Mouse (Mus musculus): ENCODE results near the gene Lao1.
"Not testable (repeated sequence)": the region's sequence is repeated elsewhere in the genome, so short reads cannot be mapped to it uniquely, and the experiment has no call there.

Gene Lao1

DNA sequence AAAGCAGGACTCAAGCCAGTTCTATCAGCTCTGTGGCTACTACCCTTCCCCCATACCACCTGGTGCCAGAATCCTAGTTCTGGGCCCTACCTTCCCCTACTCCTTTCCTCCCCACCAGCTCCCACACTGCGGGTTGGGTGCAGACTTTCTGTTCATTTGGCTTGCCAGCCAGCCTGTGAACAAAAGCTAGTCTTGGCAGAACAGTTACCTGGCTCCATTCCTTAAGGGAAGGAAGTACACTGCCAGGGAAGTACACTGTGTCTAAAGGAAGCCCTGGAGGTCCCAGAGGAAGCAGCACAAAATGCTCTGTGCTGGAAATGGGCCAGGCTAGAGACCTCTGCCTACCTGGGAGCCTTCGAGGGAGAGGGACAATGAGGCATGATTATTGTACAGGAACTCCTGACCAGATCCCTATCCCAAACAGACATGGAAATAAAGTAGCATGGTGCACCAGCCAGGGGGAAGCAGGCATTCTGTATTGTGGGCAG, at the start of gene Lao1:
Gene Lao1 (plus strand): TSS at position 438 of the 488 bp plus-strand sequence.
- DNase-seq (ENCODE audit: low spot score in 2 of 2) = no peak

GRCm38 (mm10) chr4:118917365-118917764, 44.0 kb upstream of the Lao1 start, which contains the start of gene Olfr1329:
Gene Olfr1329 (minus strand): TSS chr4:118917465.
- not testable (repeated sequence) for DNase-seq (ENCODE audit: low spot score in 2 of 2)

DNA sequence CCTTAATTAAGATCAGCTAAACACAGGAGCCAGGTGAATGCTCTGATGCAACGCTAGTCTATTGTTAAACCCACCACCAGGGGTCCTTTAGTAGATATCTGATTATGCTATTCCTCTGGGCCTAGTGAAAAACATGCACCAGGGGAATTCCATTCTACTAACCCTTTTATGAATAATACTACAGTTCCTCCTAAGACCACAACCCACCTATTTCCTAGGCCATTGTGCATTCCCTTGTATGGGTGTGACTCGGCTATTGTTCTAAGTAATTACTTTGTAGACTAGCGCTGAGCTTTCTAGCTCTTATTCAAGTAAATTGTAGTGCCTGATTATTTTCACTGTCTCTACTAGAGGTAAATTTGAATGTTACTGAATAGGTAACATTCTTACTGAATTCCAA, 30.1 kb upstream of the Lao1 start:
- DNase-seq (ENCODE audit: low spot score in 2 of 2) = not testable (repeated sequence)

DNA sequence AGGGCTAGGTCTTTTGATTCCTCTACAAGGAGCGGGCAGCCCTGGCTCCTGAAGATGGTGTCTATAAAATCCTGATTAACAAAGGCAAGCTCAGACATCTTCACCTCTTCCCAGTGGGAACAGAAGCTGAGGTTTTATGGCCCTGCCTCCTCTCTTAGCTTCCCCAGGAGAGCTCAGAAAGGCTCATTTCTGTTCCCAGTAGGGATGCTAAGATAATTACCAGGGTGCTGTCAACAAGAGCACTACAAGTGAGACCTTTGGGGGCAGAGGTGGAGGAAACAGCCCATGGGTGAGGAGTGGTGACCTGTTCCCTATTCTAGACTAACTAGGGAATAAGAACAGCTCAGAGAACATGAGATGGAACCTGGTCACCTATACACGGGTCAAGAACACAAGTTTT, 22.9 kb upstream of the Lao1 start, which contains the start of gene Olfr1328:
Gene Olfr1328 (minus strand): TSS at position 101 of the 400 bp plus-strand sequence.
- DNase-seq (ENCODE audit: low spot score in 2 of 2) = no peak

DNA sequence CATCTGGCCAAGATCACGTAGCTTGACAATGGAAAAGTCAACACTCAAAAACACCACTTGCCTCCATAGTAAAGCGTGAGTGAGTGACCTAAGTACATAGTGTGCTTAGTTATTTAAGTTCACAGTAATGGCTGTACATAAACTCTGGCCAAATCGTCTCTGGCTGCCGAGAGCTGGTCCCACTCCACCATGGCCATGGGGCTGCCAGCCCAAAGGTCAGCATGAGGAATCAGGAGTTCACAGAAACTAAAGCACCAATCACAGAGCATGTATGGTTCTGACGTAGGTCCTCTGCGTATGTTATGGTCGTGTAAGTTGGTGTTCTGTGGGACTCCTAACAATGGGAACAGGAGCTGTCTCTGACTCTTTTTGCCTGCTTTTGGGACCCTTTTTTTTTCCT, 2.6 kb upstream of the Lao1 start:
- DNase-seq (ENCODE audit: low spot score in 2 of 2) = no peak

GRCm38 (mm10) chr4:118967711-118968110, 6.3 kb downstream of the Lao1 start:
- DNase-seq (ENCODE audit: low spot score in 2 of 2) = no peak

DNA sequence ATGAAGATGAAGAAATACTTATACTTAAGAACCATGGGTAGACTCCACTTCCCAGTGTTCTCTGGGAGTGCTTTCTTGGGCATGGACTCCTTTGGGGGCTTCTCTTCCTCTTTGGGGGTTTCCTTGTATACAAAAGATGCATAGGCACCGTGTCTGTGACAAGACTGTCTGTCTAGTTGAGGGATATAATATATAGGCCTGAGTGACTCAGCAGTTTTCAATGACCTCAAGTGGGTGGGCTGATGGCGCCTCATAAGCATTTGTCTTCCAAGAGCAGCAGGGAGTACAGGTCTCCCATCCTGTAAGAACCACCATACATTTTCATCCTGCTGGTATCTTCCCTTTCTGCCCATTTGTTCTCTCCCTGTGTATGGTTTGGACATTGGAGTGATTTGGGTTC, 11.9 kb downstream of the Lao1 start:
- no peak for DNase-seq (ENCODE audit: low spot score in 2 of 2)

GRCm38 (mm10) chr4:118985291-118985690, 23.9 kb downstream of the Lao1 start:
- DNase-seq (ENCODE audit: low spot score in 2 of 2) = no peak

GRCm38 (mm10) chr4:118988535-118988934, 27.2 kb downstream of the Lao1 start:
- DNase-seq (ENCODE audit: low spot score in 2 of 2) = peak in 1 of 2 experiments; percentile 18

DNA sequence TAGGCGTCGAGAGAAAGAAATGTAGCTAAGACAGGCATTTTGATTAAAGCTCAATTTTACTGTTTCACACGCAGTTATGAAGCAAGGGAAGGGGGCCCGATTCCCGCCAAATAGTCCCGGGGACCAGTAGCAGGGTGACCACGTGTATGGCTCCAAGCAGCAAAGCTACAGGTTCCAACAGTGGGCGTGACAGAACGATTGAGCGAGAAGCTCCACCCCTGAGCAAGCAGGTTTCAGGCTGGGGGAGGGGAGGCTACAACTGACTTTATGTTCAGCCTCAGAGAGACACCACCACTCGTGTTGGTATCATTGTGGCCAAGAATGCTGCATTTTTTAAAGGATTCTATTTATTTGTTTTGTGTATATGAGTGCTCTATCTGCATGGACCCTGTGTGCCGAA, 28.0 kb downstream of the Lao1 start:
- no peak for DNase-seq (ENCODE audit: low spot score in 2 of 2)

GRCm38 (mm10) chr4:118991797-118992196, 30.4 kb downstream of the Lao1 start:
- no peak for DNase-seq (ENCODE audit: low spot score in 2 of 2)

GRCm38 (mm10) chr4:118997127-118997542, 35.8 kb downstream of the Lao1 start:
- DNase-seq (ENCODE audit: low spot score in 2 of 2) = no peak

GRCm38 (mm10) chr4:118999691-119000486, 38.5 kb downstream of the Lao1 start:
- DNase-seq (ENCODE audit: low spot score in 2 of 2) = no peak

DNA sequence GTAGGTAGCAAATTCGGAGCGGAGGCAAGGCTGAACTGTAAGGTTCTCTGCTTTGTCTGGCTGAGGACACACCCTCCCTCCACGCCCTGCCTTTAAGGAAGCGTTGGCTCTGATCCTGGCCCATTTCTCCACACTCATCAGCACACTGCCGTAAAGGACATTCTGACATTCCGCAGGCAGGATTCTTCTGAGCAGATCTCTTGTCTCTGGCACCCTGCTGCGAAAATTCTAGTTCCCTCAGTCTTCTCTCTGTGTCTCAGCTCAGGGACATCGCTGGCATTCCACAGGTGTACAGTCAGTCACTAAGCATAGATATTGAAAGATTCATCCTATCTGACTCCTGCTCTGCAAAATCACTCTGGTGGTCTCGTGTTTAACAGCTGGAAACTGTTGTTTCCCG, 40.3 kb downstream of the Lao1 start:
- no peak for DNase-seq (ENCODE audit: low spot score in 2 of 2)

GRCm38 (mm10) chr4:119002512-119002911, 41.1 kb downstream of the Lao1 start:
- no peak for DNase-seq (ENCODE audit: low spot score in 2 of 2)

DNA sequence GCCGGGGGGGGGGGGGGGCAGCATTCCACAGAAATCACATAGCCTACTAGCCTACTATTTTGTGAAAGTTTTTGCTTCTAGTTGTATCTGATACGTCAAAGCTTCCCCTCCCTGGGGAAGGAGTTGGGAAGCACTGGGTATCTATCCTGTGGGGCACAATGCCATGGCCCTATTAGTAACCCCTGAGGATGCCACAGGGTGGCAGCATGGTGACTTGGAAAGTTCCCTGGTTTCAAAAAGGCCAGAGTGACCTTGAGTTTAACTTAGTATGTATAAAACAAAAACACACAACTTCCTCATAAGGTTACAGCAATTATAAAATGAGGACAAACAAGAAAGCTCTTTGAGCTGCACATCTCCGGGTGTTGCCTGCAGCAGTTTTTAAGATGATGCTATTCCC, 42.8 kb downstream of the Lao1 start:
- peak in 1 of 2 experiments; percentile 15 for DNase-seq (ENCODE audit: low spot score in 2 of 2)

- DNase-seq (ENCODE audit: low spot score in 2 of 2) = peak; percentile 55 to 85
Measured at GRCm38 (mm10) chr4:119004613-119005339, 43.4 kb downstream of the Lao1 start.

- no peak for DNase-seq (ENCODE audit: low spot score in 2 of 2)
Measured at GRCm38 (mm10) chr4:119007602-119008001, 46.2 kb downstream of the Lao1 start.

DNA sequence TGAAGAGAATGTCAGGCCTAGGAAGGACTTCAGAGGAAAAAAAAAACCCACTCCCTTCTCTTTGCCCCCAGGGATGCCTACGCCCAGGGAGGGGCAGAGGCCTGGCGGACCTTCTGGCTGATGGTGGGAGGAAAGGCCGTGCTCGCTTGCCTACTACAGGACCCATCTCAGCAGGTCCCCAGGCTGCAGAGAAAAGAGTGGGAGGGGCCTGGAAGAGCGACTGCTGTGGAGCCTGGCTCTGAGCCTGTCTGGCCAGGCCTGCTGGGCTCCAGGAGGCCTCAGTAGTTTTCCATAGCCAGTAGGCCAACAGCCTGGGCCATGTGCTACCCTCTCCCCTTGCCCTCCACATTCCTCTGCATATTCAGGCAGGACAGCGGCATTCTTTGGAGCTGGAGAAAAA, 47.1 kb downstream of the Lao1 start:
- DNase-seq (ENCODE audit: low spot score in 2 of 2) = peak in 1 of 2 experiments; percentile 17

DNA sequence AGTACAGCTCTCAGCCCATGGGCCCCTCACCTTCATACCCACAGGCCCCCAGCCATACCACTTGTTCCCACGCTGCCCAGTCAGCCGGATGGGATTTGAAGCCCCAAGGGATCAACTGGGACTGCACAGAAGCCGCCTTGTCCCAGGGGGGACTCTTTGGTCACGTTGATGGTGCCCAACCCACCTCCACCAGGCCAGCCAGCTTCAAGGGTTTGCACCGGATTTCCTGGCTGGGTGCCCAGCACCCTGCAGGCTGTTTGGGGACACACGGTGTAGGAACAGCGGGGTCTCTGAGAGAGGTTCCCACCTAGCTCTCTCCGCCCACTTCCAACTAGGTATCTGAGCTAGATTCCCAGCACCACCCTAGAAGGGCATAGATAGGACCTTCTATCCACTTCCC, 48.4 kb downstream of the Lao1 start:
- DNase-seq (ENCODE audit: low spot score in 2 of 2) = no peak

GRCm38 (mm10) chr4:119011050-119011680, 49.8 kb downstream of the Lao1 start:
- no peak for DNase-seq (ENCODE audit: low spot score in 2 of 2)

DNA sequence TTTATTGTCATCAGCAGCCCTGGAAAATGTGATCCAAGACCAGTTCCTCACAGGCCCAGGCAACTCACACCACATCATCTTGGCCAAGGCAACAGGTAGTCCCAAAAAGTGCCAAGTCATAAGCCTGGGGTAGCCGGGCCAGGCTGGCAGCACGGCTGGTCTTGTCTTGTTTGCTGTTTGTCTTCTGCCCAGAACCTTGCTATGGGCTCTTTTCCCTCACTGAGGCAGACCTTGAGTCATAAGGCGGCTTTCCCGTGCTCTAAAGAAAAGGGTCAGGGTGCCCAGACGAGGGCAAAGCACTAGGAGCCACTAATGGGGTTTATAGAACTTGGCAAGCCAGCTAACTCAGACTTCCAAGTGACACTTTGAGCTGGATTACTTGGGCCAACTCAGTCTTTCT, 51.7 kb downstream of the Lao1 start:
- no peak for DNase-seq (ENCODE audit: low spot score in 2 of 2)
